Mouse (Mus musculus) spleen, adult 2 months (tissue): ENCODE results near the gene Hspb1.

Experiments used
- CTCF ChIP-seq: fragments of 200-500 bp; IDR thresholded peaks from 2 replicates; pipeline ENCODE4 v1.5.1; 2011; ENCODE audit warnings: mild to moderate bottlenecking, inconsistent platforms; ENCODE audit not compliant: insufficient read depth, insufficient read length, insufficient replicate concordance; ENCODE audit errors: extremely low read depth
- POLR2A ChIP-seq: fragments of 200-500 bp; IDR thresholded peaks from 2 replicates; pipeline ENCODE4 v1.6.1; 2011; ENCODE audit warnings: low read depth, low read length, inconsistent platforms

DNA sequence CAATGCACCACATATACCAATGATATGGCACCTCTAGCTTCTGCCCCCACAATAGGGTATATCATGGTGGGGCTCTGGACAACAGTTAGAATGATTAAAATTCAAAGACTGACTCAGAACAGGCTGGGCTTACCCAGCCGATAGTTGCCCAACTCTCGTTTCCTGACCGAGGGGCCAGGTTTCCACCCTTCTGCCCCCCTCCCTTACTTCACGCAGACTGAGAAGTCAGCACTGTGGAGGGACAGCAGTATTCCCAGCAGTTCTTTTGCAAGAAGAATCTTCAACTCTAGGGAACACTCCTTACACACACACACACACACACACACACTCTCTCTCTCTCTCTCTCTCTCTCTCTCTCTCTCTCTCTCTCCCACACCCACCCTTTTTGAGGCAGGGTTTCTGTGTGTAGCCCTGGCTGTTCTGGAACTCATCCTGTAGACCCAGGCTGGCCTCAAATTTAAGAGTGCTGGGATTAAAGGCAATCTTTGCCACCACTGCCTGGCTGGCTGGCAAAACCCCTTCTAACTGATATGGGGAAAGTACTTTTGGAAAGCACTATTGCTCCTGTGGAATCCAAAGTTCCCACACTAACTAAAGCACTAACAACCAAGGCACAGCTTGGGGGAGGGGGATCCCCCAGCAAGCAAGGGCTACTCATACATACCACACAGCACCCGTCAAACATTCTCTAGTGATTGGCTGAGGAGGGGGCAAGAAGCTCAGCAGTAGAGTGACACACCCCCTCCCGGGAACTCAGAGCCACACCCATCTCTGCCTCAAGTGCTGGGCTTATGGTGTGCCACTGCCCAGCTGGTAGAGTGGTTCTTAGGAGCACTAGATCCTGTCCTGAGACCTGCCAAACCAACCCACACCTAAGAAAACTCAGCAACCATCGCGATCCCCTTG lies 17.9 kb downstream of the Hspb1 start:
- TF ChIP-seq POLR2A (no peak), CTCF (no peak)
